Mouse (Mus musculus) heart, adult 2 months (tissue): Measurements from ENCODE around the gene Ppm1d. TPM values are rescaled to one million over a fixed set of nuclear protein-coding genes. Genes with fewer than 3 reads are reported as not detected.
A peak's percentile ranks its signal among the peaks of the same experiment; 100 is the strongest.

Experiments
- DNase-seq, 2 experiments: peaks; one replicate each; pipeline ENCODE4 v3.0.0; 2021
- H3K27ac ChIP-seq: fragments of 200-600 bp; 2 replicates; pipeline ENCODE4 v1.8.1; 2022
- H3K27me3 ChIP-seq: fragments of 200-500 bp; 2 replicates; pipeline ENCODE4 v1.6.1; 2012; ENCODE audit warnings: mild to moderate bottlenecking, low read length, inconsistent platforms, mixed read lengths; ENCODE audit not compliant: control insufficient read depth, insufficient read depth
- H3K36me3 ChIP-seq: fragments of 200-500 bp; 2 replicates; pipeline ENCODE4 v1.6.1; 2012; ENCODE audit warnings: low read length, inconsistent platforms; ENCODE audit not compliant: control insufficient read depth, insufficient read depth
- H3K4me1 ChIP-seq: fragments of 200-500 bp; 2 replicates; pipeline ENCODE4 v1.6.1; 2011; ENCODE audit warnings: low read length; ENCODE audit not compliant: control insufficient read depth, insufficient read depth
- H3K4me3 ChIP-seq: fragments of 200-600 bp; 2 replicates; pipeline ENCODE4 v1.8.1; 2022
- H3K79me2 ChIP-seq: fragments of 200-500 bp; replicated peaks from 2 replicates; pipeline ENCODE4 v1.6.1; 2012; ENCODE audit warnings: mild to moderate bottlenecking, inconsistent platforms, low read length, moderate library complexity, mixed read lengths; ENCODE audit not compliant: control insufficient read depth, insufficient read depth
- H3K9ac ChIP-seq: fragments of 200-500 bp; 2 replicates; pipeline ENCODE4 v1.6.1; 2012; ENCODE audit warnings: low read depth, mild to moderate bottlenecking, control low read depth, inconsistent platforms, low read length, mixed read lengths
- CTCF ChIP-seq: fragments of 200-600 bp; IDR thresholded peaks from 2 replicates; pipeline ENCODE4 v1.8.1; 2022; ENCODE audit warnings: antibody characterized with exemption, mild to moderate bottlenecking, moderate library complexity
- EP300 ChIP-seq: fragments of 200-500 bp; IDR thresholded peaks from 2 replicates; pipeline ENCODE4 v1.6.1; 2011; ENCODE audit warnings: low read depth, low read length, control low read depth; ENCODE audit not compliant: insufficient read depth
- POLR2A ChIP-seq: fragments of 200-500 bp; IDR thresholded peaks from 2 replicates; pipeline ENCODE4 v1.6.1; 2011; ENCODE audit warnings: mild to moderate bottlenecking, low read depth, low read length, control low read depth; ENCODE audit not compliant: insufficient read depth
- WGBS: fragments of 180-500 bp; shearing (Covaris S2); methylation state at CpG from one replicate; pipeline ENCODE4 v1.1.7; 2018; 5-methylcytosine and 5-hydroxymethylcytosine counted together
- intact Hi-C: fragments of 180-260 bp; cut with DNase I; formaldehyde crosslinking; loops from one replicate; pipeline ENCODE4 v1.15.1; 2025
- long read RNA-seq: library from polyadenylated mRNA; stranded (forward); transcript quantifications from one replicate; pipeline ENCODE4 v2.0.0, GENCODE M21; 2021
- polyA plus RNA-seq: library from polyadenylated mRNA; depleted of rRNA; stranded (reverse); fragments of >200 nt; gene quantifications from 2 replicates; pipeline ENCODE4 v1.2.3, GENCODE M21; 2012; rRNA removed
- total RNA-seq, 2 experiments: library from RNA; stranded (reverse); gene quantifications; 2 replicates each; pipeline ENCODE4 v1.2.3; 2021

Gene Ppm1d
- total RNA-seq = 10 to 100 TPM in 1 of 2 experiments, 1 to 10 TPM in 1; 6.8 to 10.2 TPM
- 2.9 and 5.7 TPM in 2 replicates for polyA plus RNA-seq
- long read RNA-seq, transcript Ppm1d-201 (6 exons, 2,899 nt) = major isoform, 12 of 12 reads
- long read RNA-seq, partial matches to known transcripts = 0 of 12 reads
- long read RNA-seq, other reads (novel, unspliced or antisense) = 0 of 12 reads

GRCm38 (mm10) chr11:85310713-85311574, at the start of gene Ppm1d:
Gene Ppm1d, plus strand, starts transcription at chr11:85311244.
- peak; percentile 85 for TF ChIP-seq POLR2A
- 0 out of 2 replicates have a peak, but pooled peaks have one; percentile 14 for TF ChIP-seq EP300
- TF ChIP-seq CTCF = no peak
- Histone ChIP-seq H3K27me3 (no peaks in the 10 kb centered on the region), H3K4me1 (peaks cover 4% of the 10 kb centered on the region), H3K36me3 (peaks cover 3% of the 10 kb centered on the region; the same call in 1 of the 2 replicates), H3K27ac (peak within 1 kb of the TSS; percentile 98), H3K79me2 (no peaks in the 10 kb centered on the region), H3K9ac (peak within 1 kb of the TSS; percentile 91), H3K4me3 (peak within 1 kb of the TSS; percentile 87)
- under 1% methylated on average over 76 of the region's 78 CpGs for WGBS
- intact Hi-C loops = loop anchor here (1.0 to 2.0 kb wide), 3 partner anchors 42 to 171 kb away; partner anchors contain the start of genes Appbp2, Bcas3 and Usp32
- DNase-seq = peak; percentile 97 to 98

- Histone ChIP-seq H3K4me1 (no peaks in the 10 kb centered on the region), H3K79me2 (no peaks in the 10 kb centered on the region), H3K27ac (no peak overlapping the region), H3K4me3 (no peak overlapping the region), H3K27me3 (no peaks in the 10 kb centered on the region), H3K9ac (no peak overlapping the region), H3K36me3 (no peaks in the 10 kb centered on the region)
- intact Hi-C loops = no loop called here
- DNase-seq = no peak
- no peak for TF ChIP-seq EP300
- TF ChIP-seq POLR2A = no peak
- no peak for TF ChIP-seq CTCF
- 56% methylated on average over 5 of the region's 5 CpGs for WGBS
Observed at GRCm38 (mm10) chr11:85264635-85265034, 46.4 kb upstream of the Ppm1d start.

- no peaks in the 10 kb centered on the region for H3K27me3 ChIP-seq
- H3K4me1 ChIP-seq = no peaks in the 10 kb centered on the region
- no peak overlapping the region for H3K9ac ChIP-seq
- 90% methylated on average over 1 of the region's 1 CpGs for WGBS
- intact Hi-C loops = no loop called here
- no peaks in the 10 kb centered on the region for H3K36me3 ChIP-seq
- H3K4me3 ChIP-seq = no peak overlapping the region
- DNase-seq = no peak
- TF ChIP-seq CTCF (no peak), EP300 (no peak), POLR2A (no peak)
- H3K27ac ChIP-seq = no peak overlapping the region
- no peaks in the 10 kb centered on the region for H3K79me2 ChIP-seq
Observed at GRCm38 (mm10) chr11:85267393-85267792, 43.7 kb upstream of the Ppm1d start.

- Histone ChIP-seq H3K36me3 (no peaks in the 10 kb centered on the region), H3K4me3 (no peak overlapping the region), H3K9ac (no peak overlapping the region), H3K4me1 (no peaks in the 10 kb centered on the region), H3K27me3 (no peaks in the 10 kb centered on the region), H3K79me2 (no peaks in the 10 kb centered on the region), H3K27ac (no peak overlapping the region)
- intact Hi-C loops = loop anchor here (2.0 kb wide), 1 partner anchor 64 kb away; no protein-coding TSS in a partner anchor
- WGBS = 52% methylated on average over 3 of the region's 3 CpGs
- TF ChIP-seq CTCF (peak; percentile 76), EP300 (no peak), POLR2A (no peak)
- DNase-seq = peak; percentile 18 to 28
Observed at GRCm38 (mm10) chr11:85270631-85271030, 40.4 kb upstream of the Ppm1d start.

GRCm38 (mm10) chr11:85273299-85273698, 37.7 kb upstream of the Ppm1d start:
- H3K79me2 ChIP-seq = no peaks in the 10 kb centered on the region
- no peak overlapping the region for H3K4me3 ChIP-seq
- 71% methylated on average over 6 of the region's 6 CpGs for WGBS
- no peaks in the 10 kb centered on the region for H3K4me1 ChIP-seq
- H3K27me3 ChIP-seq = no peaks in the 10 kb centered on the region
- H3K36me3 ChIP-seq = no peaks in the 10 kb centered on the region
- H3K9ac ChIP-seq = no peak overlapping the region
- H3K27ac ChIP-seq = no peak overlapping the region
- intact Hi-C loops = no loop called here
- no peak for DNase-seq
- peak; percentile 59 for TF ChIP-seq CTCF
- no peak for TF ChIP-seq POLR2A

- Histone ChIP-seq H3K79me2 (no peaks in the 10 kb centered on the region), H3K9ac (no peak overlapping the region), H3K4me1 (no peaks in the 10 kb centered on the region), H3K27me3 (no peaks in the 10 kb centered on the region), H3K4me3 (no peak overlapping the region), H3K27ac (no peak overlapping the region), H3K36me3 (no peaks in the 10 kb centered on the region)
- intact Hi-C loops = no loop called here
- 65% methylated on average over 5 of the region's 5 CpGs for WGBS
- DNase-seq = no peak
- TF ChIP-seq EP300 (no peak), CTCF (no peak)
Observed at GRCm38 (mm10) chr11:85275151-85275550, 35.9 kb upstream of the Ppm1d start.
